Mouse (Mus musculus) activated CD4-positive, CD25-positive, alpha-beta regulatory T cell, adult 4 months (primary cell): ENCODE results near the gene Efna3. TPM values are rescaled to one million over a fixed set of nuclear protein-coding genes. Genes with fewer than 3 reads are reported as not detected.

Experiments used
- ATAC-seq: one replicate; pipeline ENCODE4 v1.8.0; 2017
- polyA plus RNA-seq, 2 experiments: library from polyadenylated mRNA; unstranded; fragments of 100-300 nt; shearing (Covaris generic); gene quantifications; one replicate each; pipeline ENCODE4 v1.2.1; 2017

Gene Efna3
- polyA plus RNA-seq, 2 experiments from 2014 or later: not detected

DNA sequence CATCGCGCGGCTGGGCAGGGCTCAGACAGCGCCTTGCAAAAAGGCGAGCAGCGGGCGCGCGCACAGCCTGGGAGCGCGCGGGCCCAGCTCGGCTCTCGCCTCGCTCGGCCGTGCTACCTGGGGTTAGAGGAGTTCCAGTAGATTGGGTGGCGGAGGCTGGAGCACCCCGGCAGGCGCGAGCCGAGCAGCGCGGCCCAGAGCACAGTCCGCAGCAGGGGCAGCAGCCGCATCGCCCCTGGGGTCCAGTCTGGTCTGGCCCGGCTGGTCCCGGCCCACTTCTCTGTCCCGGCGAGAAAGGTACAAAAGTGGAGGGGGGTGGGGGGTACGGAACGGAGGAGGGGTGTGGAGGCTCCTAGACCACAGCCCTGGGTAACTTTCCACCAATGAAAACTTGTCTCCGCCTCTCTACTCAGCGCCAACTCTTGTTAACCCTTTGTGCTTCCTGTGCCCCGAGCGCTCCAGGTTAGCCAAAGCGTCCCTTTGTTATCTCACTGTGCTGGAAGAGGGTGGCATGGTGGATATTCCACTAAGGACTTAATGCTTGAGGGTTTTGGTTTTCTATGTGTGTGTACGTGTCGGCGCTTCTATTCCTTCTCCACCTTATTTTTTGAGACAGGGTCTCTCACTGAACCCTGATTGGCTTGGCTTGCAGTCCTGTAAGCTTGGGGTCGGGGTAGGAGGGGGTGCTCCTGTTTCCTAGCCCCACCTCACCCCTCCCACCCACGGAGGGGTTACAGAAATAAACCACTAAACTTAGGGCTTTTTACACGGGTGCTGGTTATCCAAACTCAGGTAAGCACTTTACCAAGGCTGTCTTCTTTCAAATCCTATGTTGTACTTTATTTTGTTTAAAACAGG, 15.2 kb upstream of the Efna3 start, which contains the start of gene Efna4:
Efna4 (minus strand) TSS at position 308 of the 858 bp plus-strand sequence.
- peak; percentile 78 for ATAC-seq

GRCm38 (mm10) chr3:89337062-89337720, 14.4 kb upstream of the Efna3 start:
- no peak for ATAC-seq

DNA sequence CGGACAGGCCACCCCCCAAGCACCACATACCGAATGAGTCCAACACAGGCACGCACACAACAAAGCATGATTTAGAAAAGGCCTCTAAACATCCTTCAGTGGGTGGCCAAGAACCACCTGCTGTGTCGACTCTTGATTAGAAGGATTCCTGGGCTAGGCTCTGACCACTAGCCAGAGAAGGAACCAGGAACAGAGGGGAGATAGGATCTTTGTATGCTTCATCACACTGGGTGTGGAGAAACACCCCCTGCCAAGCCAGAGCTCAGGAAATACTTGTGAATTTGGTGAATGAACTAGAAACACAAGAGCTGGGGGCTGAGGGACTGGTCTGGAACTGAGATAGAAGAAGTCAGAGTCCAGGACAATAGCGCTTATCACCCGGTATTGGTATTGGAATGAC, 13.8 kb upstream of the Efna3 start:
- no peak for ATAC-seq

DNA sequence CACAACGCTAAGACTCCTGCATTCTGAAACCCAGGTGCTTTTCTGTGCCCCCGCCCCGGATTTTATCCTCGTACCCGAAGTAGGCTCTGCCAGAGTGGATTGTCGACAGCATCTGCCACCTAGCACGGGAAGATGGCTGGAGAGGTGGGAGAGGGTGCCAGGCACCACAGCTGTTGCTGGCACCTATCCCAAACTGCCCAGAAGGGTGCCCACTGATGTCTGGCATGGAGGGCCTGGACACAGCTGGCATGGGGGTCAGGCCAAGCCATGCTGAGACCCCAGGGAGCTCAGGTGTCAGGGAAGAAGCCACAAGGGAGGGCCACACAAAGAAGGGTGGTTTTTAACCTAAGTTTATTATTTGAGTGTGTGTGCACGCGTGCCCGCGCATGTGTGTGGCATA, 10.3 kb upstream of the Efna3 start:
- ATAC-seq: no peak

DNA sequence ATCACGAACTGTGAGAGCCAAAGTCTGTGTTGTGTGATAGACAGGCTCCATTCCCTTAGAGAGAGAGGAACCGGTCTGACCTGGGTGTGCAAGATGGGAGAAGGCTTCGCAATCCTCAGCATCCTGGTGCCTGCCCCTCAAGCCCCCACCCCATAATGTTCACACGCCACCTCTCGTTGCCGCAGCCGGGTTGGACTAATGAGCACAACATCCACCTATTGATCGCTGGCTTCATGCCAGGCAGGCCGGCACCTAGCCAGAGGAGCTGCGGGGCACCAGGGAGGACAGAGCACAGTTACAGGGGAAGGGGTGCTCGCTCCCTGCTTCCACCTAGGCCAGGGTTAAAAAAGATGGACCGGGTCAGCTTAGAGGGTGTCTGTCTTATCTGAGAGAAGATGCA, 9.7 kb upstream of the Efna3 start:
- ATAC-seq: no peak

- ATAC-seq: no peak
These were observed 9.2 kb upstream of the Efna3 start for GRCm38 (mm10) chr3:89332013-89332412.

DNA sequence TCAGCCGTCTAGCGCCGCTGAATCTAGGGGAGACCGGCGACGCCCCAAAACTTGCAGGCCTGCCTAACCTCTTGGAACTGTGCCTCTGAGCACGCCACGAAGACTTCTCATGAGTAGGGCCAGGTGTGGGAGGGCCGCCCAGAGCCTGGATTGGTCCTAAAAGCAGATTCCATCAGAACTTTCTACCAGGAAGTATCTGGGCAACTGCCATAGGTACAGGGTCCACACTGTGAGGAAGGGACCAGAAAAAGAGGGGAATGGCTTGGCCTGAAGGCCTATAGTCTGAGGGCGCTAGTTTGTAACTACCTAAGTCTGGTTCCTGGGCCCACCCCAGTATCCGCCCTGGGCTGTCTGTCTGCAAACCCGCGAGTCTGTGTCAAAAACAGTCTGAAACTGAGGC, 8.8 kb upstream of the Efna3 start:
- ATAC-seq: no peak

GRCm38 (mm10) chr3:89330948-89331347, 8.2 kb upstream of the Efna3 start:
- ATAC-seq: no peak

GRCm38 (mm10) chr3:89330346-89330745, 7.6 kb upstream of the Efna3 start:
- no peak for ATAC-seq

DNA sequence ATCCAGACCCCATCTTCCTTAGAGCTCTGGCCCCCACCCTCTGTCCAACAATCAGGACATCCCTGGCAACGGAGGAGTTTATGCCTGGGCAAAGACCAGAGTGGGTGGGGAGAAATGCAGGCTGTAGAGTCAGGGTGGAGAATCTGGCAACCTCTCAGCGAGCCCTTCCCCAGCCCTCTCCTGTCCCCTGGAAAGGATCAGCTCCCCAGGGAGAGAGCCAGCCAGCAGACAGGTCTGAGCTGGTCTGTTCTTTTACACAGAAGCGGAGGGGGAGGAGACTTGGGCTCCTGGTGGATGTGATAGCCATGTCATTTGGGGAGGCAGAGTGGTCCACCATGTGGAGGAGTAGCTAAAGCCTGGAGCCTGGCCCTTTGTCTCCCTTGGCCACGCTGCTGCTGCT, 5.9 kb upstream of the Efna3 start:
- ATAC-seq: no peak

- ATAC-seq: no peak
These were observed 4.7 kb upstream of the Efna3 start for GRCm38 (mm10) chr3:89327371-89327870.

GRCm38 (mm10) chr3:89325882-89326281, 3.1 kb upstream of the Efna3 start:
- ATAC-seq: no peak

GRCm38 (mm10) chr3:89322131-89322500, 649 bp downstream of the Efna3 start:
- no peak for ATAC-seq

- ATAC-seq: no peak
These were observed 1.3 kb downstream of the Efna3 start for GRCm38 (mm10) chr3:89321183-89322130.

GRCm38 (mm10) chr3:89320581-89321182, 2.1 kb downstream of the Efna3 start:
- ATAC-seq: peak; percentile 30

DNA sequence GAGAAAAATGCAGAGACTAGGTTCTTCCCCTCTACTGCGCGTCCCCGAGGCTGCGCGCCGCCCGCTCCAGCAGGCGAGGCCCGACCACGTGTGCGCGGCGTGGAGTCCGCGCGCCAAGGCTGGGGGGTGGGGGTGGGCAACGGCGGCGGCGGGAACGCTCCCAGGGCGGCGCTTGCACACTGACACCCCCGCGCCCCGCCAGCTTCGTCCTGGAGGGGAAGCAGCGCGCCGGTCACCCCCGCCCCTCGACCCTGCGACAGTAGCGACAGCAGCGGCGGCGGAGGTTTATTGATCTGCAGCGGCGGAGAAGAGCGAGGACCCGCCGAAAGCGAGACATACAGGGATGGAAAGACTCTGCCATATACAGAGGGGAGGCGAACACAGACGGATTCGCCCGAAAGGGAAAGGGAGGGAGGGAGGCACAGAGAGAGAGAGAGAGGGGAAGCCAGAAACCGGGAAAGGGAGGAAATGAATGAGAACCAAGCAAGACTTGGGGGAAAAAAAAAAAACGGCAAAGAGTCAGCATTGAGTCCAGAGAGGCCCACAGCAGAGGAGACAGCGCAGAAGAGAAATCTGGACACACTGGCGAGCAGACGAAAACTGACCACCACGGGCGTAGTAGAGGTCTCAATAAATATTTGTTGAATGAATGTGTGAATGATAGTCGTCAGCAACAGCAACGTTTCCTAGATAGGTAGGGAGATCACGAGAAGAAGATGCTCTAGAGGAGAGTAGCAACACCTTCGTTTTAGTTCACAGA, 3.0 kb downstream of the Efna3 start:
- ATAC-seq: no peak

GRCm38 (mm10) chr3:89318971-89319590, 3.7 kb downstream of the Efna3 start:
- ATAC-seq: no peak

GRCm38 (mm10) chr3:89318316-89318715, 4.4 kb downstream of the Efna3 start:
- no peak for ATAC-seq

DNA sequence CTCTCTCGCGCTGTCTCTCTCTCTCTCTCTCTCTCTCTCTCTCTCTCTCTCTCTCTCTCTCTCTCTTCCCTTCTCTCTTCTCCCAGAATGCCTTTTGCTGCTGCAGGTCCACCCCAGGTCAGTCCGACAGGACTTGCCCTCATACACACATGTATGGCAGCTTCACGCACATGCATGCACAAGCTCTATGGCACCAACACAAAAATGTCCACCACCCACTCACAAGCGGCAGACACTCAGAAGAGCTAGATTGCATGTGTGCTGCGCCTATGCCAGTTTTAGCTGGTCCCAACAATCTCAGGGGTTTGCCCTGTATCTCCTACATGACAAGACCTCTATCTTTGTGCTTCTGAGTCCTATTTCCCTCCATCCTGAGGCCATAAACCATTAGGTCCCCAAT, 5.5 kb downstream of the Efna3 start:
- no peak for ATAC-seq

- peak; percentile 50 for ATAC-seq
These were observed 5.9 kb downstream of the Efna3 start for GRCm38 (mm10) chr3:89316833-89317232.
